Mouse (Mus musculus) ZHBTc4 (cell line): ENCODE results near the gene Cct4.

Experiments used
- DNase-seq: peaks from one replicate; pipeline ENCODE4 v3.0.0-alpha.2; 2011; ENCODE audit warnings: low read depth, low spot score

Gene Cct4

DNA sequence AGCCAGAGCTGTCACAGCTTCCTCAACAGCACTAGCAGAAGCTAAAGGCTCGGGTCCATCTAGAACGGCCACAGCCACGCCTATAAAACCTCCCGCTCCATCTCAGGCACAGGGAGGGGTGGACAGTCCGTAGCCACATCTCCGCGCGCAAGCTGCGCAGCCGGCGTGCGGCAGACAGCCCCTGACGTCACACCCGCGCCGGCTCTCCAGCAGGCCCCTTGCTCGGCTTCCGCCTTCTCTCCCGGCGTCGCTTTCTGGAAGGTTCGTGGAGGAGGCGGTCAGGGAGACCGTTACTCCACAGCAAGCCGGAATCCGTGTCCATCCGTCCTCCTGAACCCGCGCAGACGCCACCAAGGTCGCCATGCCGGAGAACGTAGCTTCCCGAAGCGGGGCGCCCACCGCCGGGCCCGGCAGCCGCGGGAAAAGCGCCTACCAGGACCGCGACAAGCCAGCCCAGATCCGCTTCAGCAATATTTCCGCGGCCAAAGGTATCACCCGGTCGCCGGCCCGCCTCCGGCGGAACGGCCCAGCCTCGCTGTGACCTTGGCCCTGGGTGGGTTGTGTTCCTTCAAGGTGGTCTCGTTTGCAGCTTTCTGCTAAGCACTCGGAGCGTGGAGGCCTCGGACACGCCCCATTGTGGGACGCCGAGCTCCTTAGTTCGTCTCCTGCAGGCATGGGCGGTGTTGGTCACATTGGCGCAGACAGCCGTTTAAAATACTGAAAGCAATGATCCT, at the start of gene Cct4:
TSS of gene Cct4 (plus strand) at position 127 of the 734 bp plus-strand sequence.
- DNase-seq, result peak; percentile 94

- DNase-seq, result peak; percentile 80
Observed at GRCm38 (mm10) chr11:22949101-22949500, 41.2 kb upstream of the Cct4 start.

DNA sequence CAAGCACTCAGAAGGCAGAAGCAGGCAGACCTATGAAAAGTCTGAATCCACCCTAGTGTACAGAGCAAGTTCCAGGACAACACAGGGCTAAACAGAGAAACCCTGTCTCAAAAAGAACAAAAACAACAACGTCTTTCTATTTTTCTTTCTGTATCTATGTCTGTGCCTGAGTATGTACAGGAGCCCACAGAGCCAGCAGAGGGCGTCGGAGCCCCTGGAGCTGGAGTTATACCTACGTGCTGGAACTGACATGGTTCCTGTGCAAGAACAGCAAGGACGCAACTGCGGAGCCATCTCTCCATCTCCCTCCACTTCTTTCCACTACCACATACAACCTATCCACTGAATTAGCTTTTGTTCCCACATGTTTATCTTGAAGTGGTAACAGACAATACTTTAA, 40.2 kb upstream of the Cct4 start:
- peak; percentile 84 for DNase-seq

GRCm38 (mm10) chr11:22952668-22953067, 37.7 kb upstream of the Cct4 start:
- no peak for DNase-seq

DNA sequence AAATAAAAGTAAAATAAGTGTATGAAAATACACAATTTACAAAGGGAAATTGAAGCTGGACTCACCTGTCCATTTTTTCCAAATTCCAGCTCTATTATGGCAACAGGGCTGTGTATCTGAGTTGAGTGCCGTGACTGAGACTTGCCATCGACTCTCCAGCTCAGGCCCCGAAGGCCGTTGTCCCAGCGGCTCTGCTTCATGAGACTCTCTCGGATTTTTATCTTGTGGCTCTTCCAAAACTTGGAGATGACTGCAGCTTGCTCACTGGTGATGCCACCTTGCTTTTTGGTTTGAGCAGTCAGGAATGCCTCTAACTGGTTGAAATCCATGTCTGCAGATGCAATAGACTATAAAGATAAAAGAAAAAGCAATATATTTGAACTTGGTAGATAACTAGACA, 34.0 kb upstream of the Cct4 start:
- DNase-seq, result no peak

DNA sequence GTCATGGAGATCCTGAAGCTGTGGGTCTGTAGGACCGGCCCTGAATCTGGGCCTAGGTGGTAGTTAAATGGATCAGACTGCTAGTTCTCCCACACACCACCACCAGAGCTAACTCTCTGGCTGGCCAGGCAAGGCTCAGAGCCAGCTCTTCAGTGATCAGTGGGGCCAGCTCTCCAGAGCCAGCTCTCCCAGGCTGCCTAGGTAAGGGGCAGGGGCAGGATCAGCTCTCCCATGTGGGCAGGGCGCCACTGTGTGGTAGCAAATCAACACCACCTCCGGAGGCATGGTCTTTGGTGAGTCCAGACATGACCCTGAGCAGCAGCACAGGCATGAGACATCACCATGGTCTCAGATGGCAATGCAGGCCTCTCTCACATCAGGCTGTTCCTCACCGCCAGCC, 33.5 kb upstream of the Cct4 start:
- DNase-seq, result peak; percentile 85

DNA sequence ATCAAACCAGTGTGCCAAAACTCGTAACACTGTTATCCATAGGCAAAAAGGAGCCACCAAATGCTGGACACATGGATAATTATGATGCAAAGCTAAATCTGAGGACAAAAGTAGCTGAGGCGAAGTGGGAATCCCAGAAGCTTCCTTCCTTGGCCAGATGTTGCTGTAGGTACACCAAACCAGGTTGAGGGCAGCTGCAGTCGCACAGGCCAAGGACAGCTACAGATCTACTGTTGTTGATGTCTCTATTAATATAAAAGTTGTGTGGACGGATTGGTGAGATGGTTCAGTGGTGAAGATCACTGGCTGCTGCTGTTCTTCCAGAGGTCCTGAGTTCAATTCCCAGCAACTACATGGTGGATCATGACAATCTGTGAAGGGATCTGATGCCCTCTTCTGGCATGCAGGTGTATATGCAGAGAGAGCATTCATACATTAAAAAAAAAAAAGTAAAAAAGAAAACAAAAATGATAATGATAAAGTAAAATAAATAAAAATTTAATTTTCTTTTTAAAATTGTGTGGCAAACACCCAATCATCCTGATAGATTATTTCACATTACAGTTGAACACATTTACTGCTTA, 32.4 kb upstream of the Cct4 start:
- DNase-seq, result peak; percentile 42

DNA sequence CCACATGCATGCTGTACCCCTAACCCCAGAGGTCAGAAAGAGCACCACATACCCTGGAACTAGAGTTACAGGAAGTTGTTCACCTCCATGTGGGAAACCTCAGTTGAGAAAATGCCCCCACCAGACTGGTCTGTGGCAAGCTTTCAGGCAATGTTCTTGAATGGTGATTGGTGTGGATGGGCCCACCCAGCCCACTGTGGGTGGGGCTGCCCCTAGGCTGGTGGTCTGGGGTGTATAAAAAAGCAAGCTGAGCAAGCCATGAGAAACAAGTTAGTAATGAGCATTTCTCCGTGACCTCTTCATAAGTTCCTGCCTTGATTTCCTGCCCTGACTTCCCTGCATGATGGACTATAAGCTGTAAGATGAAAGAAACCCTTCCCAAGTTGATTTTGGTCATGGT, 28.2 kb upstream of the Cct4 start:
- DNase-seq, result no peak

DNA sequence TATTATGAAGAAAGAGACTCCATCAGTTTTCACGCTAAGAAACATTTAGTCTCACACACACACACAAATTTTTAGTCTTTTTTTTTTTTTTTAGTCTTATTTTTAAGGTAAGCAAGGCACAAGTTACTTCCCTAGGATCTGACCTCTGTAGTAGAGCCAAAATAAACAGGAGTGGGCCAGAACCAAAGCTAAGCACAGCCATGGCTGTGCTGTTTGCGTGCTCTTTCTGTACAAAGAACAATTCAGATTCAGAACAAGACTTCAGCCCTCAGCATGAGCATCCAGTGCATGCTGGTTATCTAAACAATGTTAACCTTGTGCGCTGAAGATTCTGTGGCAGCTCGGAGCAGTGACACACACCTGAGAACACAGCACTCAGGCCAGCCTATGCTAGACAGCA, 25.9 kb upstream of the Cct4 start:
- no peak for DNase-seq

- peak; percentile 37 for DNase-seq
Observed at GRCm38 (mm10) chr11:22965503-22965902, 24.8 kb upstream of the Cct4 start.

DNA sequence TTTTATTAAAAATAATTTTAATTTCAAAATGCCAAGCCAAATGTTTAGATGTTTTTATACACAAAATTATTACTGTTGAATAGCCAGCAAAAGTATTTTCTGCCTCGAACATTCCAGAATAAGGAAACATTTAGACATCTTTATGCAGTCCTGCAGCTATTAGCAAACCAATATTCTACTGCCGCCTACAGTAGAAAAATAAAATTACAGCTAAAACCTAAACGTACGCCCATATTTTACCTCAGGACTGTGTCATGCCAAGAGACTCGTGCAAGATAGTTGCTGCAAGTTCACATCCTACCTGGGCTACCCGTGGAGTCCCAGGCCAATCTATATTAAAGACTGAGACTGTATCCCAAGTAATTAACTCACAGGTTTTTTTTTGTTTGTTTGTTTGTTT, 20.8 kb upstream of the Cct4 start:
- DNase-seq, result peak; percentile 68

GRCm38 (mm10) chr11:22970546-22970945, 19.8 kb upstream of the Cct4 start:
- no peak for DNase-seq

- peak; percentile 95 for DNase-seq
Observed at GRCm38 (mm10) chr11:22971835-22972709, 18.2 kb upstream of the Cct4 start, which contains the start of gene Zrsr1. Gene Zrsr1 (plus strand): TSS chr11:22972005.

GRCm38 (mm10) chr11:22972746-22973526, 17.4 kb upstream of the Cct4 start:
- peak; percentile 94 for DNase-seq

DNA sequence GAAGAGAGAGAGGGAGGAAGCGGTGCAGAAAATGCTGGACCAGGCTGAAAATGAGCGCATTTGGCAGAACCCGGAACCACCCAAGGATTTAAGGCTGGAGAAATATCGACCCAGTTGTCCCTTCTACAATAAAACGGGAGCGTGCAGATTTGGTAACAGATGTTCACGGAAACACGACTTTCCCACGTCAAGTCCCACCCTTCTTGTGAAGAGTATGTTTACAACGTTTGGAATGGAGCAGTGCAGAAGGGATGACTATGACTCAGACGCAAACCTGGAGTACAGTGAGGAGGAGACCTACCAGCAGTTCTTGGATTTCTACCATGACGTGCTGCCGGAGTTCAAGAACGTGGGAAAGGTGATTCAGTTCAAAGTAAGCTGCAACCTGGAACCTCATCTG, 16.7 kb upstream of the Cct4 start:
- peak; percentile 22 for DNase-seq

- no peak for DNase-seq
Observed at GRCm38 (mm10) chr11:22978215-22978614, 12.1 kb upstream of the Cct4 start.

DNA sequence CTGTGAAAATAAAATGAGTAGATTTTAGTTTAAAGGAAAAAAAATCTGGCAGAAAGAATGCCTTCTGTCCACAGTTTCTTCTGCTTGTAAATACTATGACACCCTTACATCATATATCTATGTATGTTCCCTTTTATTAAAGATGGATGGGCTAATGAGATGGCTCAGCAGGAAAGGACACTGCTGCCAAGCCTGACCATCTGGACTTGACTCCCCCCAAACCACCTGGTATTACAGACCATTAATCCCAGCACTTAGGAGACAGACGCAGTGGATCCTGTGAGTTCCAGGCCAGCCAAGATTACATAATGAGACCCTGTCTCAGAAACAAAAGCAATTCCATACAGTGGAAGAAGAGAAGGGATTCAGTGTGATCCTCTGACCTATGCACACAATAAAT, 11.6 kb upstream of the Cct4 start:
- no peak for DNase-seq

GRCm38 (mm10) chr11:22979221-22979620, 11.1 kb upstream of the Cct4 start:
- DNase-seq, result no peak

DNA sequence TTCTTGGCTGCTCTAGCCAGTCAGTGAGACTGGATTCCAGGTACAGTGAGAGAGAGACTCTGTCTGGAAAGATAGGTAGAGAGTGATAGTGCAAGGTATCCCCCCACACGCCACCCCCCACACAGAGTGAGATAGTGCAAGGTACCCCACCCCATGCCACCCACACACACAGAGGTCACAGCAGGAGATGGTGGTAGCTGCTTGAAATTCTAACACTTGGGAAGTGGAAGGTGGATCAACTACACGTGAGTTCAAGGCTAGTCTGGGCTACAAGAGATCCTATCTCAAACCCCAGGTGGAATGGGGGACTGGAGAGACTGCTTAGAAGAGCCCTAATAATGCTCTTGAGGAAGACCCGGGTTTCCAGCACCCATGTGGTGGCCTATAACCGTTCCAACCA, 9.3 kb upstream of the Cct4 start:
- no peak for DNase-seq

GRCm38 (mm10) chr11:22981543-22981950, 8.8 kb upstream of the Cct4 start:
- no peak for DNase-seq

- DNase-seq, result peak; percentile 96
Observed at GRCm38 (mm10) chr11:22981984-22982757, 8.1 kb upstream of the Cct4 start, which contains the start of the genes Gm28048 and Commd1. Gene Gm28048 (minus strand): TSS chr11:22982090. Gene Commd1 (minus strand): TSS chr11:22982382.
